ENCODE assay signal across 24 mouse cellular contexts in genomic region chr8:121798401-121798800, GRCm38 (mm10). TPM values are rescaled to one million over a fixed set of nuclear protein-coding genes. Genes with fewer than 3 reads are reported as not detected.
DNase-seq lines count a peak whose midpoint lies in the region; ATAC-seq and TF ChIP-seq lines count a peak whose summit lies in the region.
"Had no signal": no experiment of that assay in that cellular context is flagged by ENCODE, and none has a peak within 500 bp of the region (broad histone marks: within the 10 kb centered on the region; RNA-seq: fewer than 3 reads in every experiment).

No protein-coding gene starts in this region.

- peak overlapping the region; percentile 74 for H3K27ac ChIP-seq in heart, embryonic 10.5 days
- peak overlapping the region; percentile 72 for H3K27ac ChIP-seq in heart, embryonic 13.5 days (replicated peaks)
- H3K27ac ChIP-seq in heart, postnatal 0 days (ENCODE audit: low read depth): no peak overlapping the region
- H3K27ac ChIP-seq: forebrain, embryonic 10.5 days; forebrain, embryonic 13.5 days; hindbrain, embryonic 12.5 days; hindbrain, embryonic 15.5 days had no signal

- DNase-seq in heart, embryonic 10.5 days (ENCODE audit: low spot score): no peak
- DNase-seq in heart, postnatal 10 days: no peak
- no peak for DNase-seq in heart, adult 18-20 months
- no peak for DNase-seq in heart, postnatal 0 days (ENCODE audit: low spot score)
- DNase-seq in heart, adult 8-10 months (ENCODE audit: low spot score): no peak
- DNase-seq: adrenal gland, postnatal 10 days; adrenal gland, postnatal 36 days; B cell, adult 2 months; cerebellum, adult 18-20 months; cerebellum, adult 9-10 months; cerebellum, postnatal 14 days; gastrocnemius, postnatal 10 days; gastrocnemius, postnatal 36 days; kidney, adult 2 months had no signal

- TF ChIP-seq EP300 in heart, postnatal 0 days (IDR thresholded peaks at IDR 0.05; ENCODE audit: low read depth): no peak

- WGBS in heart, embryonic 10.5 days: 52% methylated on average over 6 of the region's 6 CpGs
- WGBS in heart, embryonic 13.5 days: 51% methylated on average over 6 of the region's 6 CpGs
- WGBS in heart, postnatal 0 days: 36% methylated on average over 6 of the region's 6 CpGs

- H3K27me3 ChIP-seq in heart, embryonic 10.5 days (ENCODE audit: insufficient read depth, poor library complexity, severe bottlenecking): no peaks in the 10 kb centered on the region
- H3K27me3 ChIP-seq in heart, embryonic 13.5 days (replicated peaks): no peaks in the 10 kb centered on the region
- H3K27me3 ChIP-seq in heart, postnatal 0 days (ENCODE audit: control insufficient read depth, insufficient read depth, low read length): no peaks in the 10 kb centered on the region
- H3K27me3 ChIP-seq: CH12.LX; forebrain, embryonic 13.5 days; hindbrain, embryonic 12.5 days; hindbrain, embryonic 15.5 days; Patski had no signal

- peaks cover 64% of the 10 kb centered on the region for H3K4me1 ChIP-seq in heart, embryonic 10.5 days
- peaks cover 38% of the 10 kb centered on the region for H3K4me1 ChIP-seq in heart, embryonic 13.5 days
- H3K4me1 ChIP-seq in heart, postnatal 0 days (ENCODE audit: control insufficient read depth, insufficient read depth): peaks cover 8% of the 10 kb centered on the region; the same call in 1 of the 2 replicates
- H3K4me1 ChIP-seq: forebrain, embryonic 10.5 days; forebrain, embryonic 13.5 days; hindbrain, embryonic 12.5 days; hindbrain, embryonic 15.5 days had no signal

- ATAC-seq in heart, embryonic 13.5 days (ENCODE audit: extremely low read depth, insufficient number of reproducible peaks, low FRiP score, low TSS enrichment): no peak
- peak; percentile 11; the same call in 1 of the 2 replicates for ATAC-seq in heart, postnatal 0 days (ENCODE audit: insufficient read depth, low read depth)
- ATAC-seq: forebrain, embryonic 13.5 days; forebrain, embryonic 16.5 days; intestine, postnatal 0 days; Patski had no signal

- H3K4me3 ChIP-seq in heart, embryonic 10.5 days: no peak overlapping the region
- no peak overlapping the region for H3K4me3 ChIP-seq in heart, embryonic 13.5 days
- H3K4me3 ChIP-seq in heart, postnatal 0 days (ENCODE audit: low read depth, low read length): no peak overlapping the region
- H3K4me3 ChIP-seq: forebrain, embryonic 10.5 days; forebrain, embryonic 13.5 days; hindbrain, embryonic 12.5 days; hindbrain, embryonic 15.5 days had no signal

- intact Hi-C loops in heart, postnatal 10 days (cut with DNase I): no loop called here

- no peak for TF ChIP-seq CTCF in heart, postnatal 0 days (IDR thresholded peaks at IDR 0.05; ENCODE audit: low read depth)

- H3K4me2 ChIP-seq in heart, embryonic 13.5 days: 0 out of 2 replicates have a peak overlapping the region, but pooled peaks have one; percentile 2
- no peak overlapping the region for H3K4me2 ChIP-seq in heart, postnatal 0 days (ENCODE audit: low read depth, low read length)
- H3K4me2 ChIP-seq: forebrain, embryonic 13.5 days; hindbrain, embryonic 12.5 days; hindbrain, embryonic 15.5 days had no signal

- no peak overlapping the region; the same call in 1 of the 2 replicates for H3K9ac ChIP-seq in heart, embryonic 13.5 days
- H3K9ac ChIP-seq in heart, postnatal 0 days (replicated peaks; ENCODE audit: low read depth, low read length): no peak overlapping the region
- H3K9ac ChIP-seq: forebrain, embryonic 13.5 days; hindbrain, embryonic 12.5 days; hindbrain, embryonic 15.5 days had no signal

- H3K36me3 ChIP-seq in heart, embryonic 10.5 days: peaks cover 83% of the 10 kb centered on the region
- H3K36me3 ChIP-seq in heart, embryonic 13.5 days: peaks cover 62% of the 10 kb centered on the region
- peaks cover 35% of the 10 kb centered on the region for H3K36me3 ChIP-seq in heart, postnatal 0 days (replicated peaks; ENCODE audit: control insufficient read depth, insufficient read depth, low read length)

- no peaks in the 10 kb centered on the region for H3K9me3 ChIP-seq in heart, embryonic 10.5 days
- H3K9me3 ChIP-seq in heart, embryonic 13.5 days: no peaks in the 10 kb centered on the region
- no peaks in the 10 kb centered on the region for H3K9me3 ChIP-seq in heart, postnatal 0 days (replicated peaks; ENCODE audit: control insufficient read depth, low read length)
- H3K9me3 ChIP-seq: forebrain, embryonic 10.5 days; forebrain, embryonic 13.5 days; G1E; hindbrain, embryonic 12.5 days; hindbrain, embryonic 15.5 days had no signal

RNA-seq across cellular contexts. Expression of gene Klhdc4, which starts 31.0 kb away (rescaled TPM):
- 44.3 and 54.4 TPM in 2 replicates for polyA plus RNA-seq in heart, embryonic 10.5 days (2016; fragmentation: Nextera tagmentation; extraction: Ambion mirVana)
- 10 to 100 TPM; 14.4 to 16.0 TPM for total RNA-seq in heart, postnatal 10 days (2021)
- 25.7 and 26.8 TPM in 2 replicates for polyA plus RNA-seq in heart, embryonic 13.5 days (2015; fragmentation: Nextera tagmentation; extraction: Ambion mirVana)
- total RNA-seq in heart, adult 18-20 months (2021): 10 to 100 TPM; 12.0 to 13.7 TPM
- 9.4 and 16.0 TPM in 2 replicates for total RNA-seq in heart, postnatal 0 days (2014; rRNA removed; ENCODE audit: low replicate concordance)
- 13.1 and 13.9 TPM in 2 replicates for polyA plus RNA-seq in heart, postnatal 0 days (2015; fragmentation: Nextera tagmentation; extraction: Ambion mirVana)
- 10 to 100 TPM; 12.5 to 14.9 (median 12.9) TPM for total RNA-seq in heart, adult 8-10 months (2022)
